Mouse (Mus musculus) cortical plate, adult 2 months (tissue): ENCODE data around the gene Atp5l.

Source experiments
- CTCF ChIP-seq: fragments of 200-500 bp; IDR thresholded peaks from 2 replicates; pipeline ENCODE4 v1.5.1; 2011; ENCODE audit warnings: mild to moderate bottlenecking, control low read depth, low read length; ENCODE audit not compliant: insufficient read depth; ENCODE audit errors: extremely low read depth
- POLR2A ChIP-seq: fragments of 200-500 bp; IDR thresholded peaks from 2 replicates; pipeline ENCODE4 v1.6.1; 2011; ENCODE audit warnings: mild to moderate bottlenecking, low read length, control low read depth; ENCODE audit not compliant: insufficient read depth; ENCODE audit errors: extremely low read depth

DNA sequence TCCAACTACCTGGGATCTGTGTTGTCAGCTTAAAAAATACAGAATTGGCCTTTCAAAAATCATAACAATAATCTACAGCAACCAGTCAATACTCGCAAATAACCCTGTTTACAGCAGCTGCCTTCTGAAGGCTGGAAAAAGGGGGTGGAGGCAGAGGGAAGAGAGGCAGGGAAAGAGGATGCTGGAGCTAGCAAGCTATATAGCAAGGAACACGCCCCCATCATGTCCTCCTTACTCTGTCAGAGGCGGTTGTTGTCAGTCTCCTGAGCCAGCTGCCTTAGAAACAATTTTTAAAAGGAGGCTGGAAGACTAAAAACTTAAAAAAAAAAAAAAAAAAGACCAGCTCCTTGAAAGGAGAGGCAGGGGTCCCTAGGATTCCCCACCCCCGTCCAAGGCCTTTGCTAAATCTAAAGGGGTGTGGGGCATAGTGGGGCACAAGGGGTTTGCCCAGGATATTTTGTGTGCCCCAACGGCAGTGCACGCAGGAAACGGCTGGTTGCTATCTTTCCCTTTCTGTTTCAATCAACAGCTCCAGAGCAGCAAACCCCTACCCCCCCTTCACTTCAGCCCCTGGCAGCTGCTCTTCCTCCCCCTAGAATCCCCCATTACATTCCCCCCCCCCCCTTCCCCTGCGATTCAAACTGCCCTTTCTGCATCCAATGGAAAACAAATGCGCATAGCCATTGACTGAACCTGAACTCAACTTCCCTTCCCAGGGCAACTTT, 41.6 kb downstream of the Atp5l start:
- no peak for TF ChIP-seq CTCF
- TF ChIP-seq POLR2A, result no peak
